Mouse (Mus musculus): ENCODE measurements around the gene Ptpn5. TPM values are rescaled to one million over a fixed set of nuclear protein-coding genes. Genes with fewer than 3 reads are reported as not detected.

Gene Ptpn5
- polyA plus RNA-seq, 1 experiment from 2014 or later, result 2.3 TPM

GRCm38 (mm10) chr7:47148298-47148697, 14.8 kb upstream of the Ptpn5 start:
- DNase-seq (ENCODE audit: low spot score) (no peak), ATAC-seq (replicated peaks; ENCODE audit: low FRiP score, low TSS enrichment, low read depth) (no peak)
- WGBS, result 85% methylated on average over 7 of the region's 7 CpGs
- no peaks in the 10 kb centered on the region for H3K27me3 ChIP-seq (replicated peaks; ENCODE audit: control insufficient read depth, insufficient read depth, low read length)
- no peak overlapping the region for H3K27ac ChIP-seq (ENCODE audit: low read depth)
- no peaks in the 10 kb centered on the region for H3K36me3 ChIP-seq (ENCODE audit: control insufficient read depth, insufficient read depth, low read length)
- H3K4me2 ChIP-seq (ENCODE audit: low read length), result no peak overlapping the region
- H3K9me3 ChIP-seq (ENCODE audit: control insufficient read depth, low read length), result no peaks in the 10 kb centered on the region
- no peak overlapping the region for H3K9ac ChIP-seq (ENCODE audit: low read length)
- H3K4me3 ChIP-seq (ENCODE audit: low read depth, low read length), result no peak overlapping the region
- H3K4me1 ChIP-seq (replicated peaks; ENCODE audit: control insufficient read depth, insufficient read depth, low read length), result no peaks in the 10 kb centered on the region

GRCm38 (mm10) chr7:47146034-47146812, 12.7 kb upstream of the Ptpn5 start:
- ATAC-seq (replicated peaks; ENCODE audit: low FRiP score, low TSS enrichment, low read depth), result no peak
- WGBS, result 49% methylated on average over 12 of the region's 12 CpGs
- no peak overlapping the region for H3K9ac ChIP-seq (ENCODE audit: low read length)
- H3K4me1 ChIP-seq (replicated peaks; ENCODE audit: control insufficient read depth, insufficient read depth, low read length), result no peaks in the 10 kb centered on the region
- no peak overlapping the region for H3K27ac ChIP-seq (ENCODE audit: low read depth)
- H3K9me3 ChIP-seq (ENCODE audit: control insufficient read depth, low read length), result no peaks in the 10 kb centered on the region
- H3K4me2 ChIP-seq (ENCODE audit: low read length), result no peak overlapping the region
- H3K36me3 ChIP-seq (ENCODE audit: control insufficient read depth, insufficient read depth, low read length), result no peaks in the 10 kb centered on the region
- H3K27me3 ChIP-seq (replicated peaks; ENCODE audit: control insufficient read depth, insufficient read depth, low read length), result no peaks in the 10 kb centered on the region
- no peak overlapping the region for H3K4me3 ChIP-seq (ENCODE audit: low read depth, low read length)
- DNase-seq (ENCODE audit: low spot score), result no peak

DNA sequence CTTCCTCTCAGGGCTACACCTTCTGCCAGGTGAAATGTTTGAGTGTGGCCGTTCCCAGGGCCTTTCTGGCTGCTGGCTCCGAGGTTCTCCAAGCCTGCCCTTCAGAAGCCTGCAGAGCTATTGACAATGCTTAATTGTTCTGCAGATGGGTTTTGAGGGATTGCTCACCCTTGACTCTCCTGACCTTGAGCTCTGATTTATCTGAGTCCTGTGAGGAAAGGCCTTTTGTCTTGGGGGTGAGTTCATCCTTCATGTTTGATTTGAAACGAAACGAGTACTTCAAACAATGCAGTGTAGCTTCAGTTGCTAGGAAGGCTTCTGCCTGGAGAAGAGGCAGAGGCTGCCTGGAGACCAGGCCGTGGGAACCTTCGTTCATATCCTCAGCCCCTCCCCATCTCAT, 10.8 kb upstream of the Ptpn5 start:
- Histone ChIP-seq H3K4me2 (ENCODE audit: low read length) (no peak overlapping the region), H3K9me3 (ENCODE audit: control insufficient read depth, low read length) (no peaks in the 10 kb centered on the region), H3K4me3 (ENCODE audit: low read depth, low read length) (no peak overlapping the region), H3K27me3 (replicated peaks; ENCODE audit: control insufficient read depth, insufficient read depth, low read length) (no peaks in the 10 kb centered on the region), H3K4me1 (replicated peaks; ENCODE audit: control insufficient read depth, insufficient read depth, low read length) (no peaks in the 10 kb centered on the region), H3K36me3 (ENCODE audit: control insufficient read depth, insufficient read depth, low read length) (no peaks in the 10 kb centered on the region), H3K27ac (ENCODE audit: low read depth) (no peak overlapping the region), H3K9ac (ENCODE audit: low read length) (no peak overlapping the region)
- no peak for ATAC-seq (replicated peaks; ENCODE audit: low FRiP score, low TSS enrichment, low read depth)
- no peak for DNase-seq (ENCODE audit: low spot score)
- WGBS, result 27% methylated on average over 6 of the region's 6 CpGs

DNA sequence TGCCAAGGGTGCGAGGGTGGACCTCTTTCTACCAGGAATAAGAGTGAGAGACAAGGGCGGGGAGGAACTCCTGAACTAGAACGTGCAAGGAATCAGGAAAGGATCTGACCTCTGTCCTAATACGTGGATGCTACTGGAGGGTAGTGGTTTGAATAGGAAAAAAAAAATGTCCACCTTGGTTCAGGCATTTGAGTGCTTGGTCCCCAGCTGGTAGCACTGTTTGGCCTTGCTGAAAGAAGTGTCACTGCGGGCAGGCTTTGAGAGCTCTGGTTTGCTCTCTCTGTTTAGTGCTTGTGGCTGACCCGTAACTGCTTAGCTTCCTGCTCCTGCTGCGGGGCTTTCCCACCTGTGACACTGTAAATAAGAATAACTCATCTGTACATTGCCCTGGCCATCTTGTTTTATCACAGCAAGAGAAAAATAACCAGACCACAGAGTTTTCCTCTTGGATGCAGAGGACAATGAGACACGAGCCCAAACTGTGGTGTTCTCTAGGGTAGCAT, 6.4 kb upstream of the Ptpn5 start:
- Histone ChIP-seq H3K4me2 (ENCODE audit: low read length) (no peak overlapping the region), H3K4me3 (ENCODE audit: low read depth, low read length) (no peak overlapping the region), H3K4me1 (replicated peaks; ENCODE audit: control insufficient read depth, insufficient read depth, low read length) (no peaks in the 10 kb centered on the region), H3K9me3 (ENCODE audit: control insufficient read depth, low read length) (no peaks in the 10 kb centered on the region), H3K9ac (ENCODE audit: low read length) (no peak overlapping the region), H3K36me3 (ENCODE audit: control insufficient read depth, insufficient read depth, low read length) (no peaks in the 10 kb centered on the region), H3K27ac (ENCODE audit: low read depth) (no peak overlapping the region), H3K27me3 (replicated peaks; ENCODE audit: control insufficient read depth, insufficient read depth, low read length) (peaks cover 2% of the 10 kb centered on the region; the same call in 1 of the 2 replicates)
- no peak for DNase-seq (ENCODE audit: low spot score)
- ATAC-seq (replicated peaks; ENCODE audit: low FRiP score, low TSS enrichment, low read depth), result no peak
- WGBS, result 73% methylated on average over 8 of the region's 8 CpGs

DNA sequence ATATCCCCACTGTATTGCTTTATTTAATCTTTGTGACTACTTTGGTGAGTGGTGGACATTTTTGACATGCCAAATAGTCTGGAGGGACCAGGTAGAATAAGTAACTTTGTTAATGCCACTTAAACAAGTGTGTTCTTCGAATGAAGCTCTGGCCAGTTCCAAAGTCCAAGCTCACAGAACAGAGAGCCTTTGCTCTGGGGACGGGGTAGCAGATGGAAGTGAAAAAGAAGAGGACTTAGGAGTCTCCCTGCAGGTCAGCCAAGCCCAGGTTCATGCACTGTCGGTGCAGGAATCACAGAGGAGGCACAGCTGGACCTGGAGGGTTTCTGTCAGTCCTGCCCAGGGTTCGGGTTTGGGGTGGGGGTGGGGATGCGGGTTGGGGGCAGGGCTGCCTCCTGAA, 1.1 kb upstream of the Ptpn5 start:
- no peak for ATAC-seq (replicated peaks; ENCODE audit: low FRiP score, low TSS enrichment, low read depth)
- DNase-seq (ENCODE audit: low spot score), result no peak
- peaks cover 5% of the 10 kb centered on the region for H3K4me1 ChIP-seq (replicated peaks; ENCODE audit: control insufficient read depth, insufficient read depth, low read length)
- no peak overlapping the region for H3K4me2 ChIP-seq (ENCODE audit: low read length)
- no peaks in the 10 kb centered on the region for H3K36me3 ChIP-seq (ENCODE audit: control insufficient read depth, insufficient read depth, low read length)
- H3K9me3 ChIP-seq (ENCODE audit: control insufficient read depth, low read length), result no peaks in the 10 kb centered on the region
- H3K27ac ChIP-seq (ENCODE audit: low read depth), result no peak overlapping the region
- no peak overlapping the region for H3K9ac ChIP-seq (ENCODE audit: low read length)
- no peak overlapping the region for H3K4me3 ChIP-seq (ENCODE audit: low read depth, low read length)
- H3K27me3 ChIP-seq (replicated peaks; ENCODE audit: control insufficient read depth, insufficient read depth, low read length), result peaks cover 53% of the 10 kb centered on the region
- 48% methylated on average over 5 of the region's 5 CpGs for WGBS

GRCm38 (mm10) chr7:47132931-47133260, 588 bp downstream of the Ptpn5 start:
- peaks cover 56% of the 10 kb centered on the region for H3K27me3 ChIP-seq (replicated peaks; ENCODE audit: control insufficient read depth, insufficient read depth, low read length)
- H3K27ac ChIP-seq (ENCODE audit: low read depth), result no peak overlapping the region
- H3K4me3 ChIP-seq (ENCODE audit: low read depth, low read length), result peak overlapping the region; percentile 51
- H3K4me2 ChIP-seq (ENCODE audit: low read length), result peak overlapping the region; percentile 100
- 2% methylated on average over 10 of the region's 10 CpGs for WGBS
- H3K4me1 ChIP-seq (replicated peaks; ENCODE audit: control insufficient read depth, insufficient read depth, low read length), result peaks cover 5% of the 10 kb centered on the region
- peak overlapping the region; percentile 45; the same call in 1 of the 2 replicates for H3K9ac ChIP-seq (ENCODE audit: low read length)
- ATAC-seq (replicated peaks; ENCODE audit: low FRiP score, low TSS enrichment, low read depth) (no peak), DNase-seq (ENCODE audit: low spot score) (no peak)
- no peaks in the 10 kb centered on the region for H3K9me3 ChIP-seq (ENCODE audit: control insufficient read depth, low read length)
- no peaks in the 10 kb centered on the region for H3K36me3 ChIP-seq (ENCODE audit: control insufficient read depth, insufficient read depth, low read length)

- under 1% methylated on average over 64 of the region's 65 CpGs for WGBS
- peaks cover 56% of the 10 kb centered on the region for H3K27me3 ChIP-seq (replicated peaks; ENCODE audit: control insufficient read depth, insufficient read depth, low read length)
- peaks cover 5% of the 10 kb centered on the region for H3K4me1 ChIP-seq (replicated peaks; ENCODE audit: control insufficient read depth, insufficient read depth, low read length)
These were observed 1.1 kb downstream of the Ptpn5 start for GRCm38 (mm10) chr7:47132180-47132930.

GRCm38 (mm10) chr7:47131840-47132179, 1.7 kb downstream of the Ptpn5 start:
- Histone ChIP-seq H3K4me2 (ENCODE audit: low read length) (peak overlapping the region; percentile 100), H3K4me1 (replicated peaks; ENCODE audit: control insufficient read depth, insufficient read depth, low read length) (peaks cover 5% of the 10 kb centered on the region), H3K27ac (ENCODE audit: low read depth) (no peak overlapping the region), H3K36me3 (ENCODE audit: control insufficient read depth, insufficient read depth, low read length) (no peaks in the 10 kb centered on the region), H3K4me3 (ENCODE audit: low read depth, low read length) (peak overlapping the region; percentile 51), H3K27me3 (replicated peaks; ENCODE audit: control insufficient read depth, insufficient read depth, low read length) (peaks cover 56% of the 10 kb centered on the region), H3K9me3 (ENCODE audit: control insufficient read depth, low read length) (no peaks in the 10 kb centered on the region), H3K9ac (ENCODE audit: low read length) (peak overlapping the region; percentile 45; the same call in 1 of the 2 replicates)
- peak; percentile 57 for DNase-seq (ENCODE audit: low spot score)
- WGBS, result 3% methylated on average over 15 of the region's 15 CpGs
- ATAC-seq (replicated peaks; ENCODE audit: low FRiP score, low TSS enrichment, low read depth), result peak; percentile 37

More at GRCm38 (mm10) chr7:47132180-47132930, 1.1 kb downstream of the Ptpn5 start:
- Histone ChIP-seq H3K27ac (ENCODE audit: low read depth) (no peak overlapping the region), H3K4me3 (ENCODE audit: low read depth, low read length) (peak overlapping the region; percentile 51), H3K9me3 (ENCODE audit: control insufficient read depth, low read length) (no peaks in the 10 kb centered on the region), H3K4me2 (ENCODE audit: low read length) (peak overlapping the region; percentile 100), H3K36me3 (ENCODE audit: control insufficient read depth, insufficient read depth, low read length) (no peaks in the 10 kb centered on the region), H3K9ac (ENCODE audit: low read length) (peak overlapping the region; percentile 45; the same call in 1 of the 2 replicates)
- DNase-seq (ENCODE audit: low spot score) (peak; percentile 82), ATAC-seq (replicated peaks; ENCODE audit: low FRiP score, low TSS enrichment, low read depth) (peak; percentile 66)

Data from intestine, embryonic 14.5 days (tissue).